Mouse (Mus musculus) layer of hippocampus, adult 2 months (tissue): ENCODE data around the gene Fads3. TPM values are rescaled to one million over a fixed set of nuclear protein-coding genes. Genes with fewer than 3 reads are reported as not detected.
A peak's percentile ranks its signal among the peaks of the same experiment; 100 is the strongest.

Experiments
- DNase-seq, 2 experiments: peaks; one replicate each; pipeline ENCODE4 v3.0.0; 2022; ENCODE audit warnings: low spot score in 2 of 2
- H3K27ac ChIP-seq: fragments of 200-600 bp; 2 replicates; pipeline ENCODE4 v1.8.1; 2022
- H3K4me3 ChIP-seq: fragments of 200-600 bp; 2 replicates; pipeline ENCODE4 v1.8.1; 2022; ENCODE audit warnings: mild to moderate bottlenecking
- CTCF ChIP-seq: fragments of 200-600 bp; conservative IDR thresholded peaks from 2 replicates; pipeline ENCODE4 v1.8.1; 2022; ENCODE audit warnings: antibody characterized with exemption, mild to moderate bottlenecking, moderate library complexity
- total RNA-seq, 2 experiments: library from RNA; stranded (reverse); gene quantifications; 2 replicates each; pipeline ENCODE4 v1.2.3; 2021

Fads3 gene
- total RNA-seq, 2 experiments from 2014 or later = 25.0 to 25.6 TPM

GRCm38 (mm10) chr19:10070186-10070980, 29.0 kb downstream of the Fads3 start:
- no peak for TF ChIP-seq CTCF
- no peak for DNase-seq
- H3K4me3 ChIP-seq = no peak overlapping the region
- H3K27ac ChIP-seq = peak overlapping the region; percentile 69

GRCm38 (mm10) chr19:10071166-10071565, 29.8 kb downstream of the Fads3 start:
- Histone ChIP-seq H3K27ac (peak overlapping the region; percentile 69), H3K4me3 (no peak overlapping the region)
- TF ChIP-seq CTCF = peak; percentile 72
- peak; percentile 53 to 84 for DNase-seq

GRCm38 (mm10) chr19:10071892-10072291, 30.5 kb downstream of the Fads3 start:
- DNase-seq = no peak
- no peak for TF ChIP-seq CTCF
- Histone ChIP-seq H3K4me3 (no peak overlapping the region), H3K27ac (peak overlapping the region; percentile 69)

- Histone ChIP-seq H3K4me3 (no peak overlapping the region), H3K27ac (peak overlapping the region; percentile 28; the same call in 1 of the 2 replicates)
- TF ChIP-seq CTCF = no peak
- no peak for DNase-seq
These were observed 31.8 kb downstream of the Fads3 start for GRCm38 (mm10) chr19:10073145-10073544.

GRCm38 (mm10) chr19:10078392-10078791, 37.0 kb downstream of the Fads3 start:
- no peak overlapping the region for H3K27ac ChIP-seq
- DNase-seq = no peak
- no peak overlapping the region for H3K4me3 ChIP-seq
- TF ChIP-seq CTCF = no peak

- TF ChIP-seq CTCF = no peak
- no peak overlapping the region for H3K4me3 ChIP-seq
- no peak for DNase-seq
- no peak overlapping the region for H3K27ac ChIP-seq
These were observed 39.0 kb downstream of the Fads3 start for GRCm38 (mm10) chr19:10080384-10080783.

- no peak for DNase-seq
- TF ChIP-seq CTCF = no peak
- Histone ChIP-seq H3K4me3 (no peak overlapping the region), H3K27ac (no peak overlapping the region)
These were observed 40.7 kb downstream of the Fads3 start for GRCm38 (mm10) chr19:10082105-10082504.

- TF ChIP-seq CTCF = no peak
- no peak for DNase-seq
- H3K27ac ChIP-seq = peak overlapping the region; percentile 57; the same call in 1 of the 2 replicates
These were observed 44.1 kb downstream of the Fads3 start for GRCm38 (mm10) chr19:10085454-10085853.

GRCm38 (mm10) chr19:10086976-10087375, 45.6 kb downstream of the Fads3 start:
- Histone ChIP-seq H3K4me3 (no peak overlapping the region), H3K27ac (peak overlapping the region; percentile 57)
- no peak for TF ChIP-seq CTCF
- DNase-seq = no peak

More at GRCm38 (mm10) chr19:10085454-10085853, 44.1 kb downstream of the Fads3 start:
- no peak overlapping the region for H3K4me3 ChIP-seq

GRCm38 (mm10) chr19:10093829-10094228, 52.5 kb downstream of the Fads3 start:
- no peak for TF ChIP-seq CTCF
- H3K4me3 ChIP-seq = no peak overlapping the region
- no peak for DNase-seq
- H3K27ac ChIP-seq = no peak overlapping the region

- DNase-seq = no peak
- H3K4me3 ChIP-seq = no peak overlapping the region
- H3K27ac ChIP-seq = no peak overlapping the region
- TF ChIP-seq CTCF = no peak
These were observed 53.3 kb downstream of the Fads3 start for GRCm38 (mm10) chr19:10094695-10095094.

- TF ChIP-seq CTCF = no peak
- DNase-seq = no peak
These were observed 55.1 kb downstream of the Fads3 start for GRCm38 (mm10) chr19:10096371-10096876.

GRCm38 (mm10) chr19:10097826-10098225, 56.5 kb downstream of the Fads3 start:
- Histone ChIP-seq H3K27ac (peak overlapping the region; percentile 72), H3K4me3 (peak overlapping the region; percentile 40; the same call in 1 of the 2 replicates)
- DNase-seq = no peak
- no peak for TF ChIP-seq CTCF

More at GRCm38 (mm10) chr19:10096371-10096876, 55.1 kb downstream of the Fads3 start:
- Histone ChIP-seq H3K27ac (no peak overlapping the region), H3K4me3 (no peak overlapping the region)

- peak; percentile 67 to 75 for DNase-seq
- TF ChIP-seq CTCF = peak; percentile 81
- H3K4me3 ChIP-seq = peak overlapping the region; percentile 90
- peak overlapping the region; percentile 85 for H3K27ac ChIP-seq
These were observed 59.3 kb downstream of the Fads3 start for GRCm38 (mm10) chr19:10100631-10101071.
